Mouse (Mus musculus): Measurements from ENCODE around the gene 2810006K23Rik. TPM values are rescaled to one million over a fixed set of nuclear protein-coding genes. Genes with fewer than 3 reads are reported as not detected.
A peak's percentile ranks its signal among the peaks of the same experiment; 100 is the strongest.

The 2810006K23Rik gene
- polyA plus RNA-seq, 1 experiment: 1.5 TPM

DNA sequence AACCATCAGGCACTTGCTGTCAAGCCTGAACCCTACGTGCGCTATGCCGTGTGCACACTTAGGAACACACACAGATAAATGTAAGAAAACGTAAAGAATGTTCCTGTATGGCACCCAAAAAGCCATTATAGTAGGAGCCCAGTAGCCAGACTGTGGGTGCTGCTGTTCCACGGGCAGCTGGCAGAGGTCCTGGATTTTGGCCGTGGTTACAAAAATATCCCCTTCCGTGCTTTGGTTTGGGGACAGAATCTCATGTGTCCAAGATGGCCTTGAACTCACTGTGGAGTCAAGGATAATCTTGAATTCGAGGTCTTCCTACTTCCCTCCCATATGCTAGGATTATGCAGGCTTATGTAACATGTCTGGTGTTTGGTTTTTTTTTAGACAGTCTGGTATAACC lies 15.0 kb downstream of the 2810006K23Rik start:
- no peak for TF ChIP-seq POLR2A (IDR thresholded peaks at IDR 0.05; ENCODE audit: low read depth, low read length)
- no peak for TF ChIP-seq CTCF (IDR thresholded peaks at IDR 0.05; ENCODE audit: extremely low read depth, insufficient read length, insufficient replicate concordance, low read depth, low read length)
- no peak overlapping the region for H3K4me3 ChIP-seq (ENCODE audit: low read depth, low read length)
- H3K4me1 ChIP-seq (ENCODE audit: control insufficient read depth, insufficient read depth, insufficient read length, low read length): no peaks in the 10 kb centered on the region
- 69% methylated on average over 8 of the region's 8 CpGs for WGBS
- no peak overlapping the region for H3K27ac ChIP-seq (ENCODE audit: insufficient read depth, low read depth, low read length)
- peaks cover 16% of the 10 kb centered on the region for H3K36me3 ChIP-seq (ENCODE audit: control insufficient read depth, insufficient read depth, low read length)
- no peaks in the 10 kb centered on the region for H3K27me3 ChIP-seq (ENCODE audit: control insufficient read depth, insufficient read depth, low read length)

DNA sequence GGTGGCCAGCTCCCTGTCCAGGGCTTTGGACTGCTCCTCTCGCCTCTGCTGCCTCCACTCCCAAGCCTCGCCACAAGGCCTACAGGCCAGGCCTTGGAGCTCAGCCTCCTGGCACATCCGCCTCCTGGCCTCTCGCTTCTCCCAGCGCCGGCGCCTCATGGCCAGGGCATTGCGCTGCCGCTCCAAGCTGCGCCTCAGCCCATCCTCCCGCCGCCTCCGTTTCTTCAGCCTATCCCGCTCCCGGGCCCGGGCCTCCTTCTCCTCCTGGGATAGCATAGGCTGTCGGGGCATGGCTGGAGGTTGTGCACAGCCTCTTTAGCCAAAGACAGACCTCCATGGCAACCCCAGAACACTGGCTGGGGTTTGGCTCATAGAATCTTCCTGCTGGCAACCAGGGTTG lies 21.3 kb downstream of the 2810006K23Rik start:
- 95% methylated on average over 17 of the region's 17 CpGs for WGBS
- Histone ChIP-seq H3K36me3 (ENCODE audit: control insufficient read depth, insufficient read depth, low read length) (peaks cover 27% of the 10 kb centered on the region), H3K4me3 (ENCODE audit: low read depth, low read length) (no peak overlapping the region), H3K4me1 (ENCODE audit: control insufficient read depth, insufficient read depth, insufficient read length, low read length) (peaks cover 14% of the 10 kb centered on the region), H3K27ac (ENCODE audit: insufficient read depth, low read depth, low read length) (no peak overlapping the region), H3K27me3 (ENCODE audit: control insufficient read depth, insufficient read depth, low read length) (no peaks in the 10 kb centered on the region)
- no peak for TF ChIP-seq CTCF (IDR thresholded peaks at IDR 0.05; ENCODE audit: extremely low read depth, insufficient read length, insufficient replicate concordance, low read depth, low read length)
- no peak for TF ChIP-seq POLR2A (IDR thresholded peaks at IDR 0.05; ENCODE audit: low read depth, low read length)

DNA sequence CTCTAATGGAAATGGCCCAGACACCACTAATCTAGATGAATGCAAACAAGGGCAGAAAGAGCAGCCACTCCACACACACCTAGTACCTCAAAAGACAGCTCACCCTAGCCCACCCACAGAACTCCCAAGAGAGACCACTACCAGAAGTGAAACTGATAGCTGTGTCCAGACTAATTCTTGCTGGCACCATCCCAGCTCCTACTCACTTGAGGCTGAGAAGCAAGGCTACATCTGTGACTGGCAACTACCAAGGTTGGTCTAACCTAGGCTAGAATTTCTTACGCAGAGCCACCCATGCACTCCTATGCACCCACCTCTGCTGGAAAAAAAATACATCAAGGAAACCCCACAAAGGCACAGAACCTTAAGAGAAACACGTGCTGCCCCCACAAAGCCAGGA lies 22.5 kb downstream of the 2810006K23Rik start:
- no peak overlapping the region for H3K27ac ChIP-seq (ENCODE audit: insufficient read depth, low read depth, low read length)
- WGBS: 91% methylated on average over 2 of the region's 2 CpGs
- no peak for TF ChIP-seq POLR2A (IDR thresholded peaks at IDR 0.05; ENCODE audit: low read depth, low read length)
- no peak for TF ChIP-seq CTCF (IDR thresholded peaks at IDR 0.05; ENCODE audit: extremely low read depth, insufficient read length, insufficient replicate concordance, low read depth, low read length)
- H3K4me1 ChIP-seq (ENCODE audit: control insufficient read depth, insufficient read depth, insufficient read length, low read length): peaks cover 14% of the 10 kb centered on the region
- H3K27me3 ChIP-seq (ENCODE audit: control insufficient read depth, insufficient read depth, low read length): no peaks in the 10 kb centered on the region
- no peak overlapping the region for H3K4me3 ChIP-seq (ENCODE audit: low read depth, low read length)
- H3K36me3 ChIP-seq (ENCODE audit: control insufficient read depth, insufficient read depth, low read length): peaks cover 21% of the 10 kb centered on the region

DNA sequence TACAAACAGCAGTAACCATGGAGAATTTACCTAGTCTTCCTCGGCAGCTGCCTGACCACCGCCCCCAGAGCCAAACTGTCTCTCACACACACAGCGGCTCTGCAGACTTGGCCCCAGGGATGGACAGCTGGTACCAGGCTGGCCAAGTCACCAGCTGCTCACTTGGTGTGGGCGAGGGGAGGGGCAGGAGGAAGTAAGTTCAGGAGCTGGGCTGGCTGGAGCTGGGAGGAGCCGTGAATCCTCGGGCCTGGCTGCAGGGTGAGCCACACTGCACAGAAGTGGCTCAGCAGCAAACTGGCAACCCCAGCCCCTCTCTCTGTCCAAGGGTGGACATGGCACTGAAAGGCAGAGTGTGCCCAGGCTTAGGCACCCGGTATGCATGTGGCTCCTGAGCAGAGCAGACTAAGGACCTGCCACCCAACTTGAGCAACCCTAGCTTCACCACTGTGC lies 23.2 kb downstream of the 2810006K23Rik start:
- Histone ChIP-seq H3K36me3 (ENCODE audit: control insufficient read depth, insufficient read depth, low read length) (peaks cover 19% of the 10 kb centered on the region), H3K27ac (ENCODE audit: insufficient read depth, low read depth, low read length) (0 out of 2 replicates have a peak overlapping the region, but pooled peaks have one; percentile 39), H3K4me3 (ENCODE audit: low read depth, low read length) (peak overlapping the region; percentile 21; the same call in 1 of the 2 replicates), H3K27me3 (ENCODE audit: control insufficient read depth, insufficient read depth, low read length) (no peaks in the 10 kb centered on the region), H3K4me1 (ENCODE audit: control insufficient read depth, insufficient read depth, insufficient read length, low read length) (peaks cover 14% of the 10 kb centered on the region)
- TF ChIP-seq POLR2A (IDR thresholded peaks at IDR 0.05; ENCODE audit: low read depth, low read length): no peak
- no peak for TF ChIP-seq CTCF (IDR thresholded peaks at IDR 0.05; ENCODE audit: extremely low read depth, insufficient read length, insufficient replicate concordance, low read depth, low read length)
- WGBS: 8% methylated on average over 7 of the region's 7 CpGs

DNA sequence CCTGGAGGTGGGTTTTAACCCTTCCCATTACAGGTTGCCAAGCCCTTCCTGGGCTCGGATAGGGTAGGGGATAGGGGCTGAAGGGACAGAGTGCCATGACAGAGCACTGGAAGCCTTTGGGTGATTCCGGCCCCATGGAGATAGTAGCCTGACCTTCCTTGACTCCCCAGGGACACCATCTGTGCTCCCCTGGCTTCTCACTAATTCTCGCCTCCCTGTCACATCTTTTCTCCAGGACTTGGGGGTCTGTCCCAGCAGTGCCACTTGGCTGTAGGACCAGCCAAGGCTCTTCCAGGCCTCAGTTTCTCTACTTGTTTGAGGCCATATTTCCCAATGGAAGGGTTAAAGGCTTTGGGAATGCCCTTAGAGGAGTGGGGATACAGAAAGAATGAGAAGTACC lies 23.7 kb downstream of the 2810006K23Rik start:
- H3K27me3 ChIP-seq (ENCODE audit: control insufficient read depth, insufficient read depth, low read length): no peaks in the 10 kb centered on the region
- peak overlapping the region; percentile 39 for H3K27ac ChIP-seq (ENCODE audit: insufficient read depth, low read depth, low read length)
- H3K4me3 ChIP-seq (ENCODE audit: low read depth, low read length): peak overlapping the region; percentile 3; the same call in 1 of the 2 replicates
- peaks cover 14% of the 10 kb centered on the region for H3K4me1 ChIP-seq (ENCODE audit: control insufficient read depth, insufficient read depth, insufficient read length, low read length)
- H3K36me3 ChIP-seq (ENCODE audit: control insufficient read depth, insufficient read depth, low read length): peaks cover 15% of the 10 kb centered on the region
- 51% methylated on average over 3 of the region's 3 CpGs for WGBS
- TF ChIP-seq POLR2A (IDR thresholded peaks at IDR 0.05; ENCODE audit: low read depth, low read length): no peak

DNA sequence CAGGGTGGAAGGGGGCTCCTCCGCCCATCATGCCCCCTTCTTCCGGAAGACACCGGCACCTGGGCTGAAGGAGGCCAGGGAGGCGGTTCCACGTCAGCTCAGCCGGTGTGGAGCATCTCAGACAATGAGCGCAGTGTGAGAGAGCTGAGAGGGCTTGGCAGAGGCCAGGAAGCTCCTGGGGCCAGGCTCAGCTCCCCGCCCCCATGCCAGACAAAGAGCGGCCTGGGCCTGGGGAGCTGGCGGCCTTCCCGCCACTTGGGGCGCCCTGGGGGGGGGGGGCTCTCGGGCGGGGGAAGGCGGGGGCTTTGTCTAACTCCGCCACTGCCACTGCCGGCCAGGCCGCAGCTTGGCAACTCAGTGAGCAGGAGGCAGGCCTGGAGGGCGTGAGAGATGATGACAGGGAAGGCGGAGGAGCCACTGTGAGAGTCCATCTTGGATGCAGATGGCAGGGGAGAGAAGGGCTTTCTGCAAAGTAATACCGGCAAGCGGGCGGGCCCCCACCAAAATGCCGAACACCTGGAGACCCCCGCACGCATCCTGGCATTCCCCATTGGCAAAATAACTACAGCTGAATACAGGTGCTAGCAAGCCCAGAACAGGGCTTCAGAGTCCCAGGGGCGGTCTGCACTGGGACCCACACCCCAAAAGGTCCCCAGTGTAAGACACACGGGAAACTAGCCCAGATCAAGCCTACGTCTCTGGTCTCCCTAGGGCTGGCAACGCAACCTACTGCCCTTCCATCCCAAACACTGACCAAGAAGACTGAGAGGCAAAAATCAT lies 24.4 kb downstream of the 2810006K23Rik start:
- Histone ChIP-seq H3K36me3 (ENCODE audit: control insufficient read depth, insufficient read depth, low read length) (peaks cover 12% of the 10 kb centered on the region), H3K27me3 (ENCODE audit: control insufficient read depth, insufficient read depth, low read length) (no peaks in the 10 kb centered on the region), H3K4me3 (ENCODE audit: low read depth, low read length) (peak overlapping the region; percentile 92), H3K4me1 (ENCODE audit: control insufficient read depth, insufficient read depth, insufficient read length, low read length) (peaks cover 14% of the 10 kb centered on the region), H3K27ac (ENCODE audit: insufficient read depth, low read depth, low read length) (peak overlapping the region; percentile 74)
- 3% methylated on average over 30 of the region's 30 CpGs for WGBS
- TF ChIP-seq CTCF (IDR thresholded peaks at IDR 0.05; ENCODE audit: extremely low read depth, insufficient read length, insufficient replicate concordance, low read depth, low read length): no peak
- TF ChIP-seq POLR2A (IDR thresholded peaks at IDR 0.05; ENCODE audit: low read depth, low read length): no peak

DNA sequence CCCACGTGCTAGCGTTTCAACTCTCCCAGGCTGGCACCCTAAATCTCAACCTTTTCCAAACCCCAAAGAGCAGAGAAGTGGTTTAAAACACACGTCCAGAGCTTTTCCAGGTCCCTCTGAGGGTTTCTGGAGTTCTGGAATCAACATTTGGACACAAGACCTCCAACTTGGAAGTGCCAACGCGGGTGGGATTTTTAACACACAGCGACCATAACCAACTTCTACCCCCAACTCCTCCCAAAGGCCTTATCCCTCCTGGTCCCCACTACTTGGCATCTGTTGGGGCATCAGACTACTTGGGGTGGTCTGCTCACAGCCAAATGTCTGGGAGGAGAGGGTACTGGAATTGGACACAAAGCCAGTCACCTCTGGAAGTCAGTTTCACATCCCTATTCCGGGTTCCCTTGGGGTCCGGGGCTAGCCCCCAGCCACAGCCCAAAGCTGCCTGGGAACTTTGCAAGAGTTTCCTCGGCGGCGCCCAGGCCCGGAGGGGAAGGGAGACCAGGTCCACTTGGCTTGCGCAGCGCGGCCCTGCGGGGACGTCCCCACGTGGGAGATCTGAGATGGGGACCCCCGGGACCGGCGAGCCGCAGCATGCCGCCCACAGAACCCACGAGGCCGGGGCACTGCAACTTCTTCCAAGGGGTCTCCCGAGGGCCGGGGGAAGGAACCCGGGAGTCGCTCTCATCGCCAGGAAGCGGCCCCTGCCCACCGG lies 25.3 kb downstream of the 2810006K23Rik start:
- Histone ChIP-seq H3K27me3 (ENCODE audit: control insufficient read depth, insufficient read depth, low read length) (no peaks in the 10 kb centered on the region), H3K4me3 (ENCODE audit: low read depth, low read length) (peak overlapping the region; percentile 92), H3K36me3 (ENCODE audit: control insufficient read depth, insufficient read depth, low read length) (peaks cover 9% of the 10 kb centered on the region), H3K4me1 (ENCODE audit: control insufficient read depth, insufficient read depth, insufficient read length, low read length) (peaks cover 14% of the 10 kb centered on the region), H3K27ac (ENCODE audit: insufficient read depth, low read depth, low read length) (peak overlapping the region; percentile 74)
- WGBS: under 1% methylated on average over 32 of the region's 32 CpGs
- TF ChIP-seq CTCF (IDR thresholded peaks at IDR 0.05; ENCODE audit: extremely low read depth, insufficient read length, insufficient replicate concordance, low read depth, low read length) (no peak), POLR2A (IDR thresholded peaks at IDR 0.05; ENCODE audit: low read depth, low read length) (no peak; the same call in 1 of the 2 replicates)
